Mouse (Mus musculus) bone marrow macrophage, adult 2 months (primary cell): Measurements from ENCODE around the gene Prep.

Experiments
- CTCF ChIP-seq: IDR thresholded peaks from 2 replicates; pipeline ENCODE4 v1.5.1; 2012; ENCODE audit warnings: low read depth, mild to moderate bottlenecking, low read length, moderate library complexity
- POLR2A ChIP-seq: IDR thresholded peaks from 2 replicates; pipeline ENCODE4 v1.6.1; 2012; ENCODE audit warnings: mild to moderate bottlenecking, low read depth, low read length, borderline replicate concordance

DNA sequence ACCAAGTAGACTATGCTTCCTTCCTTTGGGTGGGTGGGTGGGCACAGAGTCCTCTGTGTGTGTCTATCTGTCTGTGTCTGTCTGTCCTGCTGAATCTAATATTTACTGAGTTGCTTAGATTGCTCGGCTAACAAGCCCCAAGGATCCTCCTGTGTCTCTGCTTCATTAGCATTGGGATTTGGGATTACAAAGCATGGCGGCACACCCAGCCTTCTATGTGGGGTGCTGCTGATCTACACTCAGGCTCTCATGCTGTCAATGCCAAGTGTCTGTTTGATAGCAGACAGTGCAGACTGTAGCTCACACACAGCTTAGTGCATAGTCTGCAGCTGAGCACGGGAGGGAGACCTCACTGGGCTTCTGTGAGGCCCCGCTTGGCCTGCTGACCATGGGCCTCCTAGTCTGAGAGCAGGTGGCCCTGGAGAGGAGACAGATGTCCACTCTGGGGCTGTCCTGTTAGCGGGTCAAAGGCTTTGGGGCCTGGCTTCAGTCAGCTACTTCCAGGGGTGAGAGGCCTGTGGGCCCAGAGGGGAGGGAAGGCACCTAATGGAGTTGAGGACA, 8.6 kb downstream of the Prep start:
- TF ChIP-seq CTCF (no peak), POLR2A (no peak)
